Mouse (Mus musculus) layer of hippocampus, adult 8-10 months (tissue): ENCODE results near the gene Slc4a1. TPM values are rescaled to one million over a fixed set of nuclear protein-coding genes. Genes with fewer than 3 reads are reported as not detected.

Source experiments
- DNase-seq, 2 experiments: peaks; one replicate each; pipeline ENCODE4 v3.0.0; 2022; ENCODE audit warnings: low spot score in 2 of 2
- microRNA-seq, 2 experiments: library from miRNA; unstranded; fragments of <30 nt; microRNA quantifications; one replicate each; pipeline ENCODE4 v1.2.0; 2022
- total RNA-seq, 4 experiments: library from RNA; stranded (reverse); gene quantifications; 2 replicates each; pipeline ENCODE4 v1.2.4; 2022

The Slc4a1 gene
- total RNA-seq, 4 experiments from 2014 or later: 0.10 to 0.11 TPM; not detected in 2

DNA sequence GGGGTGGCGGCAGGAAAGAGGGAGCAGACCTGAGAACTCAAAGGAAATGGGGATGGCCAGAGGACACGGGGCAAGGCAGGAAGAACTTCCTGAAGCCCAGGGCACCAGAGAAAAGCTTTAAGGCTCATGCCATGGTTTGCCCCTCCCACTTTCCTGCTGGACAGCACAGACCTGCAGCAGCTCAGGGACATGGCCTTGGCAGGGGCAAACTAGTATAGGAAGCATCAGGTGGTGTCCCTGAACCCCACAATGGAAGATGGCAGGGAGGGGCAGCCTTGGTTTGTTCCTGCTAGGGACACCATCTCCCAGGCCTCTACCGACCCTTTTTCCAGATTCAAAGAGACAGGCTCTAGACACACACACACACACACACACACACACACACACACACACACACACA, 60.6 kb downstream of the Slc4a1 start:
- no peak for DNase-seq

DNA sequence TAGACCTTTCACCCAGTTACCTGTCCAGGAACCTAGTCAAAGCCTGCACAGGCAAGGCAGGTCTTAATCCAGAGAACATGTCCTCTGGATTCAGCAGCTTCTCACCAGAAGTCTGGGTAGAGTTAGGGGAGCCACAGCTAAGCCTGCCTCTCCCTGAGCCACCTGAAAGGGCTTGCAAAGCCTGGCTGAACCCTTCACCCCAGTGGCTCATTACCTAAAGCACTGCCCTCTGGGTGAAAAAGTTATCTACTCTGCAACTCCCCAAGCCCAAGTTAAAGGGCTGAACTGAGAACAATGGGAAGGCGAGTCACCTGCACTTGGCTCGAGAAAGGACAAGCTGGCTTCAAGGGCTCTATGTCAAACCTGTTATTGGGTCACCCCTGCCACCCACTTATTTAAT, 61.9 kb downstream of the Slc4a1 start:
- no peak for DNase-seq

DNA sequence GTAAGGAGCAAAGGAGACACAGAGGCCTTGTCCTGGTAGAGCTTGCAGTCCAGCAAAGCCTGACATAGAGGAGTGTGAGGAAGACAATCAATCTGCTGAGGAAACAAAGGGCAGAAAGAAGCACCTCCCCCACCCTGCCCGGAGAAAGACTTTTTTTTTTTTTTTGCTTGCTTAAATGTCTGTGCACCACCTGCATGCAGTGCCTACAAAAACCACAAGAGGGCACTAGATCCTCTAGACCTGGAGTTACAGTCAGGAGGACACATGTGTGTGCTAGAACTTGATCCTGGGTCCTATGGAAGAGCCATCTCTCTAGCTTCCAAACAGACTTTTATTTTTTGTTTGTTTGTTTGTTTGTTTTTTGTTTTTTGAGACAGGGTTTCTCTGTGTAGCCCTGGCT, 66.2 kb downstream of the Slc4a1 start:
- no peak for DNase-seq

Small RNAs within 50 kb of the gene (microRNA-seq; reads per million reads assigned to microRNA genes)
- 0 to 0.76 reads per million in 2 experiments for gene Mir6930

Other genes starting within 250 kb of the Slc4a1 start
- gene Nags, start 220.7 kb downstream of the Slc4a1 start, total RNA-seq: under 1 TPM in 1 of 4 experiments, not detected in 3; 0.29 TPM
- 10 to 100 TPM; 22.6 to 27.3 (median 25.1) TPM for gene Tmem101, start 209.8 kb downstream of the Slc4a1 start, total RNA-seq
- 10 to 100 TPM; 53.5 to 61.6 (median 58.8) TPM for gene Lsm12, start 180.9 kb downstream of the Slc4a1 start, total RNA-seq
- gene G6pc3, start 176.6 kb downstream of the Slc4a1 start, total RNA-seq: 10 to 100 TPM; 66.0 to 74.2 (median 70.4) TPM
- 100 to 1,000 TPM; 219 to 252 (median 232) TPM for gene Hdac5, start 136.0 kb downstream of the Slc4a1 start, total RNA-seq
- gene BC030867, start 117.3 kb downstream of the Slc4a1 start, total RNA-seq: 1 to 10 TPM in 1 of 4 experiments, under 1 TPM in 3; 0.62 to 1.2 (median 0.64) TPM
- gene Asb16, start 97.5 kb downstream of the Slc4a1 start, total RNA-seq: 1 to 10 TPM; 2.1 to 2.4 (median 2.2) TPM
- 10 to 100 TPM; 61.4 to 72.0 (median 67.7) TPM for gene Tmub2, start 81.3 kb downstream of the Slc4a1 start, total RNA-seq
- gene Atxn7l3, start 69.6 kb downstream of the Slc4a1 start, total RNA-seq: 100 to 1,000 TPM; 153 to 169 (median 157) TPM
- gene Ubtf, start 46.5 kb downstream of the Slc4a1 start, total RNA-seq: 100 to 1,000 TPM; 106 to 122 (median 120) TPM
- 100 to 1,000 TPM; 420 to 453 (median 428) TPM for gene Rundc3a, start 27.2 kb upstream of the Slc4a1 start, total RNA-seq
- gene Slc25a39, start 41.7 kb upstream of the Slc4a1 start, total RNA-seq: 10 to 100 TPM; 62.0 to 72.4 (median 64.6) TPM
- 100 to 1,000 TPM in 2 of 4 experiments, 10 to 100 TPM in 2; 61.9 to 191 (median 114) TPM for gene Grn, start 64.1 kb upstream of the Slc4a1 start, total RNA-seq
- 10 to 100 TPM; 77.6 to 94.7 (median 85.7) TPM for gene Fam171a2, start 81.5 kb upstream of the Slc4a1 start, total RNA-seq
- 1 to 10 TPM; 1.1 to 3.2 (median 2.7) TPM for gene Itga2b, start 103.9 kb upstream of the Slc4a1 start, total RNA-seq
- 10 to 100 TPM; 49.2 to 66.6 (median 52.9) TPM for gene Gpatch8, start 190.2 kb upstream of the Slc4a1 start, total RNA-seq
- gene Gm11627, start 213.3 kb upstream of the Slc4a1 start, total RNA-seq: 1 to 10 TPM in 3 of 4 experiments, under 1 TPM in 1; 0.93 to 2.8 (median 1.6) TPM
- 1 to 10 TPM; 5.9 to 7.3 (median 6.1) TPM for gene Fzd2, start 238.2 kb upstream of the Slc4a1 start, total RNA-seq